Mouse (Mus musculus): ENCODE measurements around the gene Prm1. TPM values are rescaled to one million over a fixed set of nuclear protein-coding genes. Genes with fewer than 3 reads are reported as not detected.

The Prm1 gene
- polyA plus RNA-seq, 1 experiment from 2014 or later, result 0.36 TPM

- no peak overlapping the region for H3K4me3 ChIP-seq
- H3K4me2 ChIP-seq, result peak overlapping the region; percentile 98; the same call in 1 of the 2 replicates
- no peak overlapping the region for H3K9ac ChIP-seq
Observed at GRCm38 (mm10) chr16:10786782-10787547, 18.7 kb downstream of the Prm1 start.

GRCm38 (mm10) chr16:10786288-10786687, 19.4 kb downstream of the Prm1 start:
- Histone ChIP-seq H3K36me3 (no peaks in the 10 kb centered on the region), H3K27ac (peak overlapping the region; percentile 99), H3K27me3 (no peaks in the 10 kb centered on the region), H3K4me2 (peak overlapping the region; percentile 98), H3K9ac (peak overlapping the region; percentile 82), H3K4me3 (peak overlapping the region; percentile 62), H3K9me3 (no peaks in the 10 kb centered on the region), H3K4me1 (peaks cover 49% of the 10 kb centered on the region)
- peak; percentile 25 for ATAC-seq (ENCODE audit: borderline replicate concordance, extremely low read depth, low FRiP score, low TSS enrichment)
- 2% methylated on average over 9 of the region's 9 CpGs for WGBS

More at GRCm38 (mm10) chr16:10786782-10787547, 18.7 kb downstream of the Prm1 start:
- ATAC-seq (ENCODE audit: borderline replicate concordance, extremely low read depth, low FRiP score, low TSS enrichment), result no peak
- H3K27me3 ChIP-seq, result no peaks in the 10 kb centered on the region
- no peaks in the 10 kb centered on the region for H3K36me3 ChIP-seq
- peak overlapping the region; percentile 99 for H3K27ac ChIP-seq
- peaks cover 43% of the 10 kb centered on the region for H3K4me1 ChIP-seq
- 51% methylated on average over 4 of the region's 4 CpGs for WGBS
- no peaks in the 10 kb centered on the region for H3K9me3 ChIP-seq

- under 1% methylated on average over 59 of the region's 59 CpGs for WGBS
- Histone ChIP-seq H3K36me3 (no peaks in the 10 kb centered on the region), H3K4me1 (peaks cover 56% of the 10 kb centered on the region), H3K27me3 (no peaks in the 10 kb centered on the region), H3K9ac (peak within 1 kb of the TSS; percentile 82), H3K4me2 (peak within 1 kb of the TSS; percentile 98), H3K9me3 (no peaks in the 10 kb centered on the region), H3K27ac (peak within 1 kb of the TSS; percentile 99), H3K4me3 (peak within 1 kb of the TSS; percentile 62)
- ATAC-seq (ENCODE audit: borderline replicate concordance, extremely low read depth, low FRiP score, low TSS enrichment), result peak; percentile 88
Observed at GRCm38 (mm10) chr16:10785371-10786231, 20.0 kb downstream of the Prm1 start, which contains the start of gene Socs1. Gene Socs1 (minus strand): TSS chr16:10785536.

- H3K27ac ChIP-seq, result peak overlapping the region; percentile 99
- no peaks in the 10 kb centered on the region for H3K36me3 ChIP-seq
- WGBS, result under 1% methylated on average over 55 of the region's 55 CpGs
- H3K9ac ChIP-seq, result peak overlapping the region; percentile 82
- peak overlapping the region; percentile 98 for H3K4me2 ChIP-seq
- H3K27me3 ChIP-seq, result no peaks in the 10 kb centered on the region
- peak; percentile 85 for ATAC-seq (ENCODE audit: borderline replicate concordance, extremely low read depth, low FRiP score, low TSS enrichment)
- no peaks in the 10 kb centered on the region for H3K9me3 ChIP-seq
- peak overlapping the region; percentile 62 for H3K4me3 ChIP-seq
- H3K4me1 ChIP-seq, result peaks cover 63% of the 10 kb centered on the region
Observed at GRCm38 (mm10) chr16:10784793-10785370, 20.8 kb downstream of the Prm1 start.

GRCm38 (mm10) chr16:10783883-10784792, 21.5 kb downstream of the Prm1 start:
- peak overlapping the region; percentile 98 for H3K4me2 ChIP-seq
- under 1% methylated on average over 80 of the region's 81 CpGs for WGBS
- H3K27ac ChIP-seq, result peak overlapping the region; percentile 99
- peaks cover 63% of the 10 kb centered on the region for H3K4me1 ChIP-seq
- peak overlapping the region; percentile 62 for H3K4me3 ChIP-seq
- H3K27me3 ChIP-seq, result no peaks in the 10 kb centered on the region
- H3K36me3 ChIP-seq, result no peaks in the 10 kb centered on the region
- H3K9ac ChIP-seq, result peak overlapping the region; percentile 82
- ATAC-seq (ENCODE audit: borderline replicate concordance, extremely low read depth, low FRiP score, low TSS enrichment), result no peak
- no peaks in the 10 kb centered on the region for H3K9me3 ChIP-seq

- peak overlapping the region; percentile 98 for H3K4me2 ChIP-seq
- WGBS, result 60% methylated on average over 8 of the region's 8 CpGs
- ATAC-seq (ENCODE audit: borderline replicate concordance, extremely low read depth, low FRiP score, low TSS enrichment), result no peak
- no peak overlapping the region for H3K27ac ChIP-seq
- H3K4me3 ChIP-seq, result peak overlapping the region; percentile 62
- H3K27me3 ChIP-seq, result no peaks in the 10 kb centered on the region
- no peaks in the 10 kb centered on the region for H3K9me3 ChIP-seq
- H3K9ac ChIP-seq, result peak overlapping the region; percentile 82; the same call in 1 of the 2 replicates
- H3K4me1 ChIP-seq, result peaks cover 63% of the 10 kb centered on the region
- no peaks in the 10 kb centered on the region for H3K36me3 ChIP-seq
Observed at GRCm38 (mm10) chr16:10783451-10783850, 22.2 kb downstream of the Prm1 start.

GRCm38 (mm10) chr16:10783152-10783434, 22.5 kb downstream of the Prm1 start:
- Histone ChIP-seq H3K9me3 (no peaks in the 10 kb centered on the region), H3K4me2 (peak overlapping the region; percentile 98), H3K4me3 (peak overlapping the region; percentile 62), H3K4me1 (peaks cover 63% of the 10 kb centered on the region), H3K27ac (peak overlapping the region; percentile 51; the same call in 1 of the 2 replicates), H3K9ac (peak overlapping the region; percentile 20; the same call in 1 of the 2 replicates), H3K36me3 (no peaks in the 10 kb centered on the region), H3K27me3 (no peaks in the 10 kb centered on the region)
- no peak for ATAC-seq (ENCODE audit: borderline replicate concordance, extremely low read depth, low FRiP score, low TSS enrichment)
- 16% methylated on average over 1 of the region's 1 CpGs for WGBS

GRCm38 (mm10) chr16:10782377-10783151, 23.1 kb downstream of the Prm1 start:
- peak overlapping the region; percentile 98 for H3K4me2 ChIP-seq
- H3K4me3 ChIP-seq, result peak overlapping the region; percentile 62
- H3K4me1 ChIP-seq, result peaks cover 62% of the 10 kb centered on the region
- H3K9me3 ChIP-seq, result no peaks in the 10 kb centered on the region
- WGBS, result 37% methylated on average over 6 of the region's 6 CpGs
- H3K9ac ChIP-seq, result peak overlapping the region; percentile 20
- ATAC-seq (ENCODE audit: borderline replicate concordance, extremely low read depth, low FRiP score, low TSS enrichment), result no peak
- H3K36me3 ChIP-seq, result no peaks in the 10 kb centered on the region
- peak overlapping the region; percentile 51 for H3K27ac ChIP-seq
- H3K27me3 ChIP-seq, result no peaks in the 10 kb centered on the region

GRCm38 (mm10) chr16:10781862-10782371, 23.7 kb downstream of the Prm1 start:
- Histone ChIP-seq H3K9ac (no peak overlapping the region; the same call in 1 of the 2 replicates), H3K4me1 (peaks cover 55% of the 10 kb centered on the region)

GRCm38 (mm10) chr16:10780631-10781120, 25.0 kb downstream of the Prm1 start:
- Histone ChIP-seq H3K27me3 (no peaks in the 10 kb centered on the region), H3K27ac (no peak overlapping the region; the same call in 1 of the 2 replicates), H3K9me3 (no peaks in the 10 kb centered on the region), H3K4me1 (peaks cover 46% of the 10 kb centered on the region), H3K9ac (no peak overlapping the region), H3K36me3 (no peaks in the 10 kb centered on the region), H3K4me3 (no peak overlapping the region), H3K4me2 (no peak overlapping the region)
- ATAC-seq (ENCODE audit: borderline replicate concordance, extremely low read depth, low FRiP score, low TSS enrichment), result no peak
- WGBS, result 71% methylated on average over 5 of the region's 5 CpGs

More at GRCm38 (mm10) chr16:10781862-10782371, 23.7 kb downstream of the Prm1 start:
- peak overlapping the region; percentile 98; the same call in 1 of the 2 replicates for H3K4me2 ChIP-seq
- H3K9me3 ChIP-seq, result no peaks in the 10 kb centered on the region
- H3K4me3 ChIP-seq, result no peak overlapping the region
- H3K27ac ChIP-seq, result peak overlapping the region; percentile 51
- no peaks in the 10 kb centered on the region for H3K27me3 ChIP-seq
- WGBS, result 43% methylated on average over 9 of the region's 9 CpGs
- ATAC-seq (ENCODE audit: borderline replicate concordance, extremely low read depth, low FRiP score, low TSS enrichment), result no peak
- no peaks in the 10 kb centered on the region for H3K36me3 ChIP-seq

Data from lung, embryonic 15.5 days (tissue).